In genomic region chr1:166381336-166381735, GRCm38 (mm10) we compare ENCODE assay signal across 11 mouse cellular contexts. TPM values are rescaled to one million over a fixed set of nuclear protein-coding genes. Genes with fewer than 3 reads are reported as not detected.
DNase-seq lines count a peak whose midpoint lies in the region; ATAC-seq and TF ChIP-seq lines count a peak whose summit lies in the region.
"Had no signal": no experiment of that assay in that cellular context is flagged by ENCODE, and none has a peak within 500 bp of the region (broad histone marks: within the 10 kb centered on the region; RNA-seq: fewer than 3 reads in every experiment).

No protein-coding gene starts in this region.

- ATAC-seq in hindbrain, embryonic 12.5 days (ENCODE audit: low FRiP score), result no peak
- ATAC-seq in hindbrain, embryonic 11.5 days (ENCODE audit: low FRiP score), result no peak
- no peak for ATAC-seq in stomach, embryonic 14.5 days (ENCODE audit: insufficient number of reproducible peaks, insufficient read depth, low FRiP score, low read depth)
- ATAC-seq in stomach, postnatal 0 days (ENCODE audit: low FRiP score, low TSS enrichment), result no peak
- ATAC-seq in limb, embryonic 13.5 days (ENCODE audit: low FRiP score, low read depth), result no peak
- ATAC-seq in stomach, embryonic 15.5 days (ENCODE audit: insufficient read depth, low FRiP score, low read depth), result no peak
- no peak for ATAC-seq in megakaryocyte-erythroid progenitor cell, adult 5-6 weeks (replicated peaks; ENCODE audit: low FRiP score, low TSS enrichment, poor library complexity, severe bottlenecking)

- peaks cover 32% of the 10 kb centered on the region for H3K36me3 ChIP-seq in hindbrain, embryonic 12.5 days
- H3K36me3 ChIP-seq in hindbrain, embryonic 11.5 days (ENCODE audit: control insufficient read depth, insufficient read depth, low read length), result 0 out of 2 replicates have a peak, but pooled peaks cover 3% of the 10 kb centered on the region
- peaks cover 27% of the 10 kb centered on the region for H3K36me3 ChIP-seq in stomach, embryonic 14.5 days (ENCODE audit: control insufficient read depth, insufficient read depth, low read length)
- peaks cover 10% of the 10 kb centered on the region for H3K36me3 ChIP-seq in stomach, postnatal 0 days (ENCODE audit: control insufficient read depth, insufficient read depth, low read length)
- peaks cover 41% of the 10 kb centered on the region for H3K36me3 ChIP-seq in limb, embryonic 13.5 days
- H3K36me3 ChIP-seq in stomach, embryonic 15.5 days, result peaks cover 27% of the 10 kb centered on the region

- TF ChIP-seq CTCF in stomach, postnatal 0 days (IDR thresholded peaks at IDR 0.05; ENCODE audit: low read depth), result no peak

- H3K4me3 ChIP-seq in hindbrain, embryonic 12.5 days, result no peak overlapping the region
- no peak overlapping the region for H3K4me3 ChIP-seq in hindbrain, embryonic 11.5 days (ENCODE audit: low read depth, low read length)
- no peak overlapping the region; the same call in 1 of the 2 replicates for H3K4me3 ChIP-seq in stomach, embryonic 14.5 days (ENCODE audit: low read depth, low read length)
- no peak overlapping the region for H3K4me3 ChIP-seq in stomach, postnatal 0 days (ENCODE audit: low read depth, low read length)
- peak overlapping the region; percentile 95; the same call in 1 of the 2 replicates for H3K4me3 ChIP-seq in limb, embryonic 13.5 days
- no peak overlapping the region for H3K4me3 ChIP-seq in stomach, embryonic 15.5 days (replicated peaks)

- H3K27ac ChIP-seq in hindbrain, embryonic 12.5 days, result no peak overlapping the region
- no peak overlapping the region for H3K27ac ChIP-seq in hindbrain, embryonic 11.5 days (ENCODE audit: low read depth, low read length)
- no peak overlapping the region for H3K27ac ChIP-seq in stomach, embryonic 14.5 days (ENCODE audit: low read length)
- no peak overlapping the region for H3K27ac ChIP-seq in stomach, postnatal 0 days (replicated peaks)
- no peak overlapping the region for H3K27ac ChIP-seq in limb, embryonic 13.5 days
- H3K27ac ChIP-seq in stomach, embryonic 15.5 days, result no peak overlapping the region

- TF ChIP-seq EP300 in stomach, postnatal 0 days (optimal IDR thresholded peaks at IDR 0.05), result no peak

- 89% methylated on average over 10 of the region's 10 CpGs for WGBS in hindbrain, embryonic 12.5 days
- 90% methylated on average over 10 of the region's 10 CpGs for WGBS in hindbrain, embryonic 11.5 days
- 85% methylated on average over 10 of the region's 10 CpGs for WGBS in stomach, embryonic 14.5 days
- WGBS in stomach, postnatal 0 days, result 77% methylated on average over 10 of the region's 10 CpGs
- 61% methylated on average over 10 of the region's 10 CpGs for WGBS in limb, embryonic 13.5 days
- 74% methylated on average over 10 of the region's 10 CpGs for WGBS in stomach, embryonic 15.5 days

- DNase-seq in hindbrain, embryonic 11.5 days (ENCODE audit: low spot score), result no peak
- DNase-seq in stomach, postnatal 0 days (ENCODE audit: low spot score), result no peak
- no peak for DNase-seq in adrenal gland, postnatal 4 days (ENCODE audit: low spot score in 2 of 2)
- DNase-seq: layer of hippocampus, adult 9-11 months; lung, adult 2 months; retina, postnatal 1 day had no signal

- H3K27me3 ChIP-seq in hindbrain, embryonic 12.5 days, result no peaks in the 10 kb centered on the region
- no peaks in the 10 kb centered on the region for H3K27me3 ChIP-seq in hindbrain, embryonic 11.5 days (ENCODE audit: control insufficient read depth, insufficient read depth, low read length)
- no peaks in the 10 kb centered on the region for H3K27me3 ChIP-seq in stomach, embryonic 14.5 days (ENCODE audit: control insufficient read depth, insufficient read depth, low read length)
- H3K27me3 ChIP-seq in stomach, postnatal 0 days (ENCODE audit: control insufficient read depth, insufficient read depth, low read length), result no peaks in the 10 kb centered on the region
- no peaks in the 10 kb centered on the region for H3K27me3 ChIP-seq in limb, embryonic 13.5 days
- no peaks in the 10 kb centered on the region for H3K27me3 ChIP-seq in stomach, embryonic 15.5 days (replicated peaks)

- no peak overlapping the region; the same call in 1 of the 2 replicates for H3K4me2 ChIP-seq in hindbrain, embryonic 12.5 days (replicated peaks)
- no peak overlapping the region for H3K4me2 ChIP-seq in hindbrain, embryonic 11.5 days (replicated peaks; ENCODE audit: low read depth, low read length)
- H3K4me2 ChIP-seq in stomach, embryonic 14.5 days (replicated peaks; ENCODE audit: low read depth, low read length), result peak overlapping the region; percentile 65; the same call in 1 of the 2 replicates
- no peak overlapping the region for H3K4me2 ChIP-seq in stomach, postnatal 0 days (replicated peaks; ENCODE audit: low read depth)
- peak overlapping the region; percentile 76 for H3K4me2 ChIP-seq in limb, embryonic 13.5 days (replicated peaks)
- H3K4me2 ChIP-seq in stomach, embryonic 15.5 days, result 0 out of 2 replicates have a peak overlapping the region, but pooled peaks have one; percentile 70

- H3K4me1 ChIP-seq in hindbrain, embryonic 12.5 days, result peaks cover 19% of the 10 kb centered on the region
- peaks cover 2% of the 10 kb centered on the region; the same call in 1 of the 2 replicates for H3K4me1 ChIP-seq in hindbrain, embryonic 11.5 days (replicated peaks; ENCODE audit: control insufficient read depth, insufficient read depth, low read length)
- H3K4me1 ChIP-seq in stomach, embryonic 14.5 days (ENCODE audit: control insufficient read depth, insufficient read depth, low read length), result peaks cover 14% of the 10 kb centered on the region; the same call in 1 of the 2 replicates
- peaks cover 6% of the 10 kb centered on the region for H3K4me1 ChIP-seq in stomach, postnatal 0 days (replicated peaks; ENCODE audit: control insufficient read depth, insufficient read depth)
- peaks cover 23% of the 10 kb centered on the region for H3K4me1 ChIP-seq in limb, embryonic 13.5 days
- peaks cover 5% of the 10 kb centered on the region; the same call in 1 of the 2 replicates for H3K4me1 ChIP-seq in stomach, embryonic 15.5 days

- no peaks in the 10 kb centered on the region for H3K9me3 ChIP-seq in hindbrain, embryonic 12.5 days (replicated peaks)
- no peaks in the 10 kb centered on the region for H3K9me3 ChIP-seq in hindbrain, embryonic 11.5 days (ENCODE audit: control insufficient read depth, low read length)
- H3K9me3 ChIP-seq in stomach, embryonic 14.5 days (ENCODE audit: control insufficient read depth, low read depth, low read length), result no peaks in the 10 kb centered on the region
- H3K9me3 ChIP-seq in stomach, postnatal 0 days (ENCODE audit: control insufficient read depth, low read length), result no peaks in the 10 kb centered on the region
- 0 out of 2 replicates have a peak, but pooled peaks cover 2% of the 10 kb centered on the region for H3K9me3 ChIP-seq in limb, embryonic 13.5 days
- H3K9me3 ChIP-seq in stomach, embryonic 15.5 days, result no peaks in the 10 kb centered on the region

- 0 out of 2 replicates have a peak overlapping the region, but pooled peaks have one; percentile 10 for H3K9ac ChIP-seq in hindbrain, embryonic 12.5 days
- no peak overlapping the region for H3K9ac ChIP-seq in hindbrain, embryonic 11.5 days (ENCODE audit: low read depth, low read length)
- 0 out of 2 replicates have a peak overlapping the region, but pooled peaks have one; percentile 14 for H3K9ac ChIP-seq in stomach, embryonic 14.5 days (replicated peaks; ENCODE audit: low read depth, low read length)
- no peak overlapping the region for H3K9ac ChIP-seq in stomach, postnatal 0 days (ENCODE audit: low read length)
- peak overlapping the region; percentile 98 for H3K9ac ChIP-seq in limb, embryonic 13.5 days
- no peak overlapping the region for H3K9ac ChIP-seq in stomach, embryonic 15.5 days

RNA-seq across cellular contexts. Expression of gene Tada1, which starts 2.4 kb away (rescaled TPM):
- 58.4 and 61.3 TPM in 2 replicates for polyA plus RNA-seq in hindbrain, embryonic 12.5 days (2016; fragmentation: Nextera tagmentation; extraction: Ambion mirVana)
- 70.0 and 74.9 TPM in 2 replicates for polyA plus RNA-seq in hindbrain, embryonic 11.5 days (2014; fragmentation: Nextera tagmentation; extraction: Ambion mirVana)
- 50.1 and 56.0 TPM in 2 replicates for polyA plus RNA-seq in stomach, embryonic 14.5 days (2014; fragmentation: Nextera tagmentation; extraction: Ambion mirVana)
- 18.6 and 18.8 TPM in 2 replicates for polyA plus RNA-seq in stomach, postnatal 0 days (2015; fragmentation: Nextera tagmentation; extraction: Ambion mirVana)
- polyA plus RNA-seq in limb, embryonic 13.5 days (2015; fragmentation: Nextera tagmentation; extraction: Ambion mirVana), result 61.1 and 65.5 TPM in 2 replicates
- polyA plus RNA-seq in stomach, embryonic 15.5 days (2015; fragmentation: Nextera tagmentation; extraction: Ambion mirVana), result 42.6 and 44.8 TPM in 2 replicates
- 10 to 100 TPM; 27.1 to 30.0 TPM for total RNA-seq in adrenal gland, postnatal 4 days (2021)
- 40.3 and 53.8 TPM in 2 replicates for total RNA-seq in megakaryocyte-erythroid progenitor cell, adult 5-6 weeks (2014; fragmentation: Nextera tagmentation)
- 30.6 and 43.5 TPM in 2 replicates for total RNA-seq in megakaryocyte-erythroid progenitor cell, adult 5-6 weeks (2017)

RNA-seq across cellular contexts. Expression of gene Pogk, which starts 28.3 kb away (rescaled TPM):
- polyA plus RNA-seq in hindbrain, embryonic 12.5 days (2016; fragmentation: Nextera tagmentation; extraction: Ambion mirVana), result 45.3 and 50.3 TPM in 2 replicates
- polyA plus RNA-seq in hindbrain, embryonic 11.5 days (2014; fragmentation: Nextera tagmentation; extraction: Ambion mirVana), result 33.3 and 39.0 TPM in 2 replicates
- polyA plus RNA-seq in stomach, embryonic 14.5 days (2014; fragmentation: Nextera tagmentation; extraction: Ambion mirVana), result 20.6 and 21.2 TPM in 2 replicates
- 4.0 and 4.1 TPM in 2 replicates for polyA plus RNA-seq in stomach, postnatal 0 days (2015; fragmentation: Nextera tagmentation; extraction: Ambion mirVana)
- polyA plus RNA-seq in limb, embryonic 13.5 days (2015; fragmentation: Nextera tagmentation; extraction: Ambion mirVana), result 20.5 and 24.6 TPM in 2 replicates
- polyA plus RNA-seq in stomach, embryonic 15.5 days (2015; fragmentation: Nextera tagmentation; extraction: Ambion mirVana), result 10.3 and 12.5 TPM in 2 replicates
- 10 to 100 TPM; 35.3 to 36.0 TPM for total RNA-seq in adrenal gland, postnatal 4 days (2021)
- 3.6 and 8.2 TPM in 2 replicates for total RNA-seq in megakaryocyte-erythroid progenitor cell, adult 5-6 weeks (2014; fragmentation: Nextera tagmentation)
- total RNA-seq in megakaryocyte-erythroid progenitor cell, adult 5-6 weeks (2017), result 4.6 and 5.3 TPM in 2 replicates

Comparison
In these comparisons a context has a peak if more than half of its experiments do, and no peak if none do; other contexts are left out.
1. H3K4me2 ChIP-seq: peak in stomach, embryonic 14.5 days (single experiment), limb, embryonic 13.5 days (single experiment) and stomach, embryonic 15.5 days (single experiment); none in hindbrain, embryonic 12.5 days (single experiment), hindbrain, embryonic 11.5 days (single experiment) and stomach, postnatal 0 days (single experiment).
2. H3K9ac ChIP-seq: peak in hindbrain, embryonic 12.5 days (single experiment), stomach, embryonic 14.5 days (single experiment) and limb, embryonic 13.5 days (single experiment); none in hindbrain, embryonic 11.5 days (single experiment), stomach, postnatal 0 days (single experiment) and stomach, embryonic 15.5 days (single experiment).